Mouse (Mus musculus) central nervous system, embryonic 14 days (tissue): ENCODE data around the gene Rhbdl2. TPM values are rescaled to one million over a fixed set of nuclear protein-coding genes. Genes with fewer than 3 reads are reported as not detected.

Experiments used
- polyA plus RNA-seq: library from polyadenylated mRNA; depleted of rRNA; stranded (reverse); fragments of >200 nt; gene quantifications from 2 replicates; pipeline ENCODE4 v1.2.3, GENCODE M21; 2012; rRNA removed

Rhbdl2 gene
- polyA plus RNA-seq = 1.2 and 2.0 TPM in 2 replicates

DNA sequence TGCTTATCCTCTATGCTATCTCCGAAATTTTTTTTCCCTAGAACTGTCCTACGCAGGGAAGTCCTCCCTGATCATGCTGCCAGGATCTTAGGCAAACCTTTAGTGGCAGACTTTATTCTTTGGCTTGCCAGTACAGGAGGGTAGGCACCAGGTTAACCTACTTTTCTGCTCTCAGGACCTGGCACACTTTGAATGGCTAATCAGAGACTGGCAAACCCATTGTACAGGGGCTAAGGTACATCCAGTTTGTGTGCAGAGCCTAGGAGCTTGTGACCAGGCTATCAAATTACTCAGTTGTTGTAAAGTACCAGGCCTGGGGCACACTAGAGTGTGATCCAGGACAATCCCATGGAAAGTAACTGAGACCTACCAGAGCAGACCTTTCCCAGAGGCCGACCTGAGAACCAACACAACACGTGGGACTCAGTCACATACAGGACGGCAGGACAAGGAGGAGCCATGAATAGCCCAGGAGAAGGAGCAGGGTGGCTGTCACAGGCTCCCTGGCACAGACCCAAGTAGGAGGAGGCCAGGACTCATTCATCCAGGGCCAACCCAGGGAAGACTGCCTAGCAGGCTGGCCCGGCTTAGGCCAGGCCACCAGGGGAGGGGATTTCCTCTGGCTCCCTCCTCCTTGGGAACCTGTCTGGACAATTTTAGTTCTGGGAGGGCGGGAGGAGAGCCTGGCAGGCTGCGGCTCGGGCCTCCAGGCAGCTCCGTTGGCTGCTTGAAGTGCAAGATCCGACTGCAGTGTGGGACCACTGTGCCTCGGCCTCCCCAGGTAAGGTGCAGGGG lies at the start of gene Rhbdl2:
Gene Rhbdl2, plus strand, starts transcription at position 684 of the 795 bp plus-strand sequence.

GRCm38 (mm10) chr4:123750152-123750651 lies 37.5 kb upstream of the Rhbdl2 start, which contains the start of gene Akirin1:
Akirin1 (minus strand) TSS chr4:123750345.

DNA sequence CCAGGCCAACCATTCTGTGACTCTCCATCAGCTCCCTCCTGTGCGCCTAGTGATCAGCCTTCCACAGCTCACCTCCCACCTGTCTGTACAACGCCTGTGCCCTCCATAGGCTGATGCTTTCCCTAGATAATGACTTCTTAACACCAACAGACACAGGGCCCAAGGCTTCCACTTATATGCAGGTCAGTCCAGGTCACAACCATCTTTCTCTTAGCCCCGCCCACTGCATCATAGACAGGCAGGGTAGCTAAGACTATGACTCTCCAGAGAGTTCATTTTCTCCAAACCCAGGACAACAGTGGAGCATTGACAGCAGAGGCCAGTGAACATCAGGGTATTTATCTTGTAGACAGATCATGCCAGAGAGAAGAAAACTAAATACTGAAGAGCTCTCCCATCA lies 71.7 kb downstream of the Rhbdl2 start, which contains the start of gene 4933427I04Rik:
Gene 4933427I04Rik, plus strand, starts transcription at position 301 of the 400 bp plus-strand sequence.

Other genes with a start within 250 kb of the Rhbdl2 start
- gene Macf1, start 103.5 kb upstream of the Rhbdl2 start, polyA plus RNA-seq = 150 and 152 TPM in 2 replicates
- gene Ndufs5, start 69.7 kb upstream of the Rhbdl2 start, polyA plus RNA-seq = 327 and 347 TPM in 2 replicates
- gene Akirin1, start 37.5 kb upstream of the Rhbdl2 start, polyA plus RNA-seq = 53.6 and 62.6 TPM in 2 replicates
- not detected in 2 replicates for gene 4933427I04Rik, start 71.8 kb downstream of the Rhbdl2 start, polyA plus RNA-seq
- 16.2 and 20.4 TPM in 2 replicates for gene Mycbp, start 117.0 kb downstream of the Rhbdl2 start, polyA plus RNA-seq
- 56.4 and 57.6 TPM in 2 replicates for gene Rragc, start 129.6 kb downstream of the Rhbdl2 start, polyA plus RNA-seq
- not detected in 2 replicates for gene 4930535I16Rik, start 130.1 kb downstream of the Rhbdl2 start, polyA plus RNA-seq